Mouse (Mus musculus): ENCODE measurements at regions not wholly inside any gene's neighbourhood (a gene's known extent, or its start where the extent isn't known, plus 50 kb on each side); places are given as distances from the start of the nearest gene placed in this dataset.

DNA sequence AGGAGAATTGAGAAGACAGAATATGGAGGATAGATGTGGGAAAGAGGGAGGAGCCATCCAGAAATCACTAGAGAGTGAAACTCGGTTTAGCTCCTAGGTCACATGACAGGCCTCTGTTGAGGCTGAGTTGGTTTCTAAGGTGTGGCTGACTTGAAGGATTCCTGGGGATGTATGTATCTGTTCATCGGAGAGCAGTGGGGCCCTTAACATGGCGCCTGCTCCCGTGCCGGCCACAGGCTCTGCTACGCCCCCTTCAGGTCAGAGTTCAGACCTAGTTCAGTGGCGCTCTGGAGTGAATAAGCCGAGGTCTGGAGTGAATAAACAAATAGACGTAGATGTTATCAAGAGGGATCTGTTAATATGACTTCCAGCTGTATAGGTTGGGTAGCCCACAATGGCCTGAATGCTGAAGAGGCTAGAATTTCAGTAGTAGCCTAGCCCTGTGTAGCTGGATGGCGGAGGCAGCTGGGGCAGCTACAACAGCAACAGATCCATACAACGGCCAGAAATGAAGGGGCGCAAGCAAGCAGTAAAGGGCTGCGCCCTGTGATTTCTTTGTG, 239.4 kb downstream of the Gm10260 start:
- DNase-seq: no peak

DNA sequence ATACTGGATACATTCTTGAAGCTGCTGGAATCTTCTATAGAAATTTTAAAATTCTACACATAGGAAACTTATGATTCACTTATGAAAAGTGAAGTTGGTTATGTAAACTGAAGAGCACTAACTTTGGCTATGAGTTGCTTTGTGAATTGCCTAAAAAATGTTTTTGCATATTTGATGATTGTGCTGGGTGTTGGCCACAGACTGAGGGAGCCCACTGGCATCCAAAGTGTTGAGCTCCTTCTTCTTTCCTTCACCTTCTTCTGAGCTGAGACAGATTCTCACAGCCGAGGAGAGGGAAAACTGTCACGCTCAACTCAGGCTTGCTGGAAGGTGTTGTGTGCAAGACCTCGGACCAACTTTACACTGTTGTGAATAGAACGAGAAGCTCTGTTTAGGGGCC, 243.7 kb downstream of the Gm10260 start:
- no peak for DNase-seq

DNA sequence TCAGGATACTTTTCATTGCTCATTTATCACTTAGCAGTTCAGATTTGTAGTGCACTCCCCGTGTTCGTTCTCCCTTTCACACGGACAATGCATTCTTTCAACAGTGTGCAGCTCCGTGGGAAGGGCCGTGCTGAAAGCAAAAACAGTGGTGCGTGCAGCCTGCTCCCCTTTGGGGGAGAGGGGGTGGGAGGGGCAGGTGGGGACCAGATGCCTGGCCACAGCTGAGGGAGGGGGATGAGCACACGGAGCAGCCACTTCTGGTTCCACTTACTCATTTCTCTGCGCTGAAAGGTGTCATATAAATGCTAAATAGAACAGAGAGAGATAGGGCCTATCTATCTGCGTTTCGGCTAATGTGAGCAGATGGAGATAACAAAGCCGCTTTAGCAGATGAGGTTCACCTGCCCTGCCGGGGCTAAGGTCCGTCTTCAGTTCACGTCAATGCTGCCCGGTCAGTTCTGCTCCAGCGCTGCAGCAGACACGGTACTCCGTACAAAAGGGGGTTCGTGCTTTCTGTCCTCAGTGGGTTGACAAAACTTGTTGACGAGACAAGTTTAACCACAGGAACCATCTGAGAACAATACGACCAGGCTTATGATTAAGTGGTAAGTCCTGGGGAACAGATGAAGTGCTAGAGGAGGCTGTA, 245.9 kb downstream of the Gm10260 start:
- DNase-seq: no peak

DNA sequence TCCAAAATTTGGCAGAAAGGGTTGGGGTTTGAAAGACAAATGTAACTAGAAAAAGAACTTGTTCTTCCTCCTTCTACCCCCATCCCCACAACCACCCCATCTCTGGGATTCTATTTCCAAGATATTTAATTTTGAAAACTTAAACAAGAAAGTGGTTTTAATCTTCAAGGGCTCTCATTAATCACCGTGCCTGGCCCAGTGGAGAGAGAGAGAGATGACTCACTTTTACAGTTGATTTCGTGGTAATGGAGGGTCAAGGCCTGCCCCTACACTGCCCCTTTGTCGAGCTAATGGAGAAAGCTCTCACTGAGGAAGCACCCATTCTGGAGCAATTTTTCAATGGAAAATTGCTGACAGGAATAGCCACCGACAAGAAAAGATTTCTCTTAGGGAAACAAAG, 247.9 kb downstream of the Gm10260 start:
- DNase-seq: peak; percentile 82

DNA sequence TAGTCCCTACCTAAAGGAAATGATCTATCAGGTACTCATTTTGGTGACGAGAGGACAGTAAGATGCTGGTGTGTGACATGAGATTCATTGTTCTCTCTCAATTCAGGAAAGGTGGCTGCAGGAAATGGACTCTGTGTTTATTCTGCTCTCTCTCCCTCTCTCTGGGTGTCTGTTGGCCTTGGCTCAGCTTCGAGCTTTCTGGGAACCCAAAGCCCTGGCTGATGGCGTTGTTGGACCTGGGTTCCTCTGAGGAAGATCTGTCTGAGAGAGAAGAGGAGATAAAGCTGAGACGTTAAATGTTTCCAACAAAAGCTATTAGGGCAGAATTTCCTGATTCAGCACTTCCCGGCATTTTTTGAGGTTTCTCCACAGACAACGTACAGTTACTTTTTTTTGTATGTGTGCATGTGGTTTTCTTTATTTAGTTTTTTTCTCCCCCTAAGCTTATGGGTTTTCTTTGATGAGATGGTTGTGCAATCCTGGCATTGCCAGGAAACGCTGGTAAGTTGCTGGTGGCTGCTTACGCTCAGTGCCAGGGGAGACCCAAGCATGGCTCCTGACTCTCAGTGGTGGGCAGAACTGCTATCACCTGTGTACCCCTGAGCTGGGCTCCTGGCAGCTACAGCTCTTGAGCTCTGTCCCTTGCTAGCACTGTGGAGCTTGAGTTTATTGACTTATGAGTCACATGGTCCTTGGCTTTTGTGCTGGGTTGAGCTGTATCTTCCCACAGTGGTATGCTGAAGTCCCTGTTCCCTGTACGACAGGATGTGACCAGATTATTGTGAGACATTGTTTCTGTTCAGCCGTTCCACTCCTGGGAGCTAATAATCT, 249.8 kb downstream of the Gm10260 start:
- DNase-seq: peak; percentile 62

DNA sequence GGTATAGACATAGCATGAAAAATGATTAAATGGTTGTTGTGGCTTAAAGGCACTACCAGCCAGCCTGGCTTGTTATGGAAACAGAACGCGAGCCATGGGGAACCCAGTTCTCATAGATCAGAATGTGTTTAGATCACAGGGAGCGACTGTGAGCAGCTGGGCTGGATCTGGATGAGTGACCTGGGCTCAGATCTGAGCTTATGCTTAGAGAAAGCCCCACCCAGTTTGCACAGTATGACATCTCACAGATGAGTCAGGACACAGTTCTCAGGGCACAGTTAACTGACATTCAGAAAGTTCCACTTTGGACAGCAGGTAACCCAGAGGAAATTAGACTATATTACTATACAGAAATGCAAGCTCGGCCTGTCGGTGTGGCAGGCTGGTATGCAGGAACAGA, 255.5 kb downstream of the Gm10260 start:
- DNase-seq: no peak

DNA sequence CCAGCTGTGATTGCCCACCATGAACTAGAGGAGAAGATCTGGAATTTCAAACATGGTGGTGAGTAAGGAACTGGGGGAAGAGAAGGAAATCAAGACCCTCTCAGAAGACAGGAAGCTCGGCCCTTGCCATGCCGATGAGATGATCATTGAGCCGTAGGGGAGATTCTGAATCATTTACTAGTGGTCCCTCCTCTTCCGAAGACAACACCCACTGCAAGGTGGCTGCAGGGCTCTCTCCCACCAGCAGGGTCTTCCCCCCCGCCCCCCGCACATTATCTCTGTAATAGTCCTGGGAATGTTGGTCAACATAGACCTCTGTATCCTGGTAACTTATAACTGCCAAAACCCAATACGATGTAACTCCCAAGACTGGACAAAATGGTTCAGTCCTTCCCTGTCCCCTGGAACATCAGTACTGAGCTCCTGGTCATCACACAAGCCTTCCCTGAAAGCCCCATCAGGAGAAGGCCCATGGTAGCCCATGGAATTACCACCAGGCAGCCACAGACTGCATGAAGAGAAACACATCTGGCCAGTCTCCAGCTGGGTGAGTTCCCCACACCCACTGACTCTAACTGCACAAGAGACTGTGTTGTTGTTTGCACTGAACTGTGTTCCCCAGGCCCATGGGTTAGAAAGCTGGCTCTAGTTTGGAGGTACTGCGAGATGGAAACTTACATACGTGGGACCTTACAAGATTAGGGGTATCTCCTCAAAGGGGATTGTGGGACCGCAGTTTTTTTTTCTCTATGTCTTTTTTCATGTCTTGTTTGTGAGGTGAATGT, 256.3 kb downstream of the Gm10260 start:
- DNase-seq: no peak

DNA sequence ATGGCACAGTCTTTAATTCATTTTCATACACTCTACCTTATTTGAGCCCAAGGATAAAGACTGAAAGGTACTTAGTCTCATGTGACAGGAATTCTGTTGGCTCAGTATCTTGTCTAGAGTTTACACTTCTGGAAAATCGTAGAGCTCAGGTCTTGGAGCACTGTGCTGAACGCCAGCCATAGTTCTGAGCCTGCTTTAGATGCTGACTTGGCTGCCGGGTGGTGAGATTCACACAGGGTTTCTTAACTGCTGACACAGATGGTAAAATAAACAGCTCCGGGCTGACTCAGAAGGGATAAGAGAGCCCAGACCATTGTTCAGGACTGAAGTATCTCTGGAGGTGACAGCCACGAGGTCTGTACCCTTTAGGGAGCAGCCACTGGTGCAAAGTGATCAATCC, 257.0 kb downstream of the Gm10260 start:
- DNase-seq: no peak

DNA sequence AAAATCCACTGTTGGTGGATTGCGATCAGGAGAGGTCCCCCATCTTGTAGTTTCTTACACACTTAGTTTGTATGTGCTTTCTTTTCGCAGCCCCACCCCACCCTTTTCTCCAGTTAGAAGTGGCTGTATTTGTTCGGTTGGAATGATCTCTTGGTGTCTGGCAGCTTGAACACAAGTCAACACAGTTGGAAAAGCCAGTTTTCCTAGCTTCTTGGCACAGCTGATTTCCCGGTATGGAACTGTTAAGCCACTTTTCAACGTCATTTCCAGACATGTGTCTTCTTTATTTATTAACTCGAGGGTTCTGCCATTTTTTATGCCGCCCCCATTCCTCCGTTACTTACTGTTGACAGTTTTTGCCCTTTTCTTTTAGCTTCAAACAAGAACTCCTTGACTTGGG, 259.2 kb downstream of the Enc1 start:
- DNase-seq: no peak

DNA sequence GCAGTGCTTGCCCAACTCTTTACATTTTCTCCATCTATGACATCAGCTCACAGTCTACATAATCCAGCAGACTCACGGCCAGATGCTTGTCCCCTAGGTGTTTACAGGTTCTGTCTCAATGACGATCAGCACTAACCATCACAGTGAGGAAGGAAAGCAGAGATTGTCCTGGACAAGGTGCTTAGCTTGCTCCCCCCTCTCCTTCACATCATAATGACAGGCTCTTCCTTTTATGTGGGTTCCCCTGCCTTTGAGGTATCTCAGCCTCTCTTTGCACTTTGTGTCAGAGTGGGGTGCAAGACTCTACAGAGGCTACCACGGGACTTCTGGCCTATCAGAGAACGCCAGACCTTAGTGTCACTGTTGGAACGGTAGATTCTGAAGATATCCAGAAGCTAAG, 258.1 kb downstream of the Enc1 start:
- no peak for DNase-seq

DNA sequence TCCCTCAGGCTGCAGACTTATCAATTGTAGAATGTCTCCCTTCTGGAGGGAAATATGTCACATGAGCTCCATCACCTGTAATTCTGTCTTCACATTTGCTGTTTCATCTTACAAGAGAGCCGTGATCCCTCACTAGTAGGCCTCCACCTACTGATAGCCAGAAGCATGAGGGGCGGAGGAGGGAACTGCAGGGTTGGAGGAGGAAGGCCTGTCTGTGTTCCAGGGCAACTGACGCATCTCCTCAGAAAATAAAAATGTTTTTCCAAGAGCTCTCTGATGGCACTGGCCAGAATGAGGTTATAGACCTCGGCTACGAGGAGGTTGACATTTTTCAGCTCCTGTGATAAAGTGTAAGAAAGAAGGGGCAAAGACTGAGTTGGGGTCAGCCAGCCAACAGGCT, 257.0 kb downstream of the Enc1 start:
- DNase-seq: no peak

DNA sequence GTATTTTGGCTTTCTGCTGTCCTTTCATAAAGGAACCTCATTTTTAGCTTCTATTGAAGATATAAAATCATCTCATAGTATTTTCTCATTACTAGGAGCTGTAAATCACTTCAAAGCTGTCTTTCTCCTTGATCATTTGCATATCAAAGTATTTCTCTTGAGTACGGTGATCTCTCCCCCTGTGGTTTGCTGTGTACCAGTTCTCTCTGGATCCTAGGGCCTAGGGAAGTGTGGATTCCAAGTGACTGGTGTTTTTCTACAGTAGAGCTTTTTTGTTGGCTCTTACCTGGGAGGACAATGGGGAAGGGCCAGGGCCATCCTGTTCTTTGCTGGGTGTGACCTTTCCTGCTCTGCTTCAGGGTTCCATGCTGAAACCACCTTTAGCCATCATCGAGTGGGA, 253.9 kb downstream of the Enc1 start:
- DNase-seq: no peak

DNA sequence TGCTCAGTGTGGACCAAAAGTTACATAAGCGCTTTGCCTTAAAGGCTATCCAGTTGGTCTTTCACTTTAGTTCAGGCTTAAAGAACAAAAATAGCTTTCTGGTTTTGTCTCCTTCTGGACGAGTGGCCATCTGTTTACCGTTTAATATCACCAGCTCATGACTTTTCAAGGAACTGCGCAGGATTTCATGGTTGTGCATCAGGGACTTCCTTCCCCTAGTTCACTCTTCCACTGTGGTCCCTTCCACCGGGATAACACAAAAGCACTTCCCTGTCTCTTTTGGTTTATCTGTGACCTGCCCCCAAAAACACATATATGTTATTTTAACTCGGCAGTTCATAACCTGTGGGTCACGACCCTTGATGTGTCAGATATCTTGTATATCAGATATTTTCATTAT, 252.9 kb downstream of the Enc1 start:
- no peak for DNase-seq

DNA sequence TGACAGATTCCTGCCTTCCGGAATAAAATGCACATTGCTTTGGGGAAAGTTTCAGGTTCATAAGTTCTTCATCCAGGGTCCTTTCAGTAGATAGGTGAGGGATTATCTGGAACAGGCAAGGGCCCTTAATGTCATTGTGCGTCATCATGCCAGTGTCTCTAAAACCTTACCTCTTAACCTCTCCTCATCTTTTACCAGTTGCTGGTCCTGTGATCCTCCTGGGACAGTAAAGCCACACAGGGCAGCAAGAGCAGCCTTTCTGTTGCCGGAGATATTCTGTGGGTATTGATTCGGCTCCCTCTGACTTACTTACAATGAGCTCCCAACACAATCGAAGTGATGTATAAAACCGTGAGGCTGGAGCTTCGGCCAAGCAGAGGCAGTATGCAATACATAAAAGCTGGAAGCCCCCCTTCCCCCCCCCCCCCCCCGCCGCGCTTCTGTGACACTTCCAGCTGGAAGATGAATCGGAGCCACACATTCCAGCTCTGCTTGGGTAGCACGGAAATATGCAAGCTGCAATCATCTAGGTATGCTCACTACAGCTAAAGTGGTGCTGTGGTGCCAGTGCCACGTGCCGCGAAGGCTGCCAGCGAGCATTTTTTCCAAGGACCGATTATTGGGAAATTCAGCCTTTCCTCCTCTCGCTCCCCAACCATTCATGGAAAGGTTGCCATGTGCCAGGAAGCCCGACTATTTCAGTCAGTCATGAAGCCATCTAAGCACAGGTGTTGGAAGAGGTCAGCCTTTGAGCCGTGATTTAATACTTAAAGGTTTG, 252.2 kb downstream of the Enc1 start:
- DNase-seq: peak; percentile 27

DNA sequence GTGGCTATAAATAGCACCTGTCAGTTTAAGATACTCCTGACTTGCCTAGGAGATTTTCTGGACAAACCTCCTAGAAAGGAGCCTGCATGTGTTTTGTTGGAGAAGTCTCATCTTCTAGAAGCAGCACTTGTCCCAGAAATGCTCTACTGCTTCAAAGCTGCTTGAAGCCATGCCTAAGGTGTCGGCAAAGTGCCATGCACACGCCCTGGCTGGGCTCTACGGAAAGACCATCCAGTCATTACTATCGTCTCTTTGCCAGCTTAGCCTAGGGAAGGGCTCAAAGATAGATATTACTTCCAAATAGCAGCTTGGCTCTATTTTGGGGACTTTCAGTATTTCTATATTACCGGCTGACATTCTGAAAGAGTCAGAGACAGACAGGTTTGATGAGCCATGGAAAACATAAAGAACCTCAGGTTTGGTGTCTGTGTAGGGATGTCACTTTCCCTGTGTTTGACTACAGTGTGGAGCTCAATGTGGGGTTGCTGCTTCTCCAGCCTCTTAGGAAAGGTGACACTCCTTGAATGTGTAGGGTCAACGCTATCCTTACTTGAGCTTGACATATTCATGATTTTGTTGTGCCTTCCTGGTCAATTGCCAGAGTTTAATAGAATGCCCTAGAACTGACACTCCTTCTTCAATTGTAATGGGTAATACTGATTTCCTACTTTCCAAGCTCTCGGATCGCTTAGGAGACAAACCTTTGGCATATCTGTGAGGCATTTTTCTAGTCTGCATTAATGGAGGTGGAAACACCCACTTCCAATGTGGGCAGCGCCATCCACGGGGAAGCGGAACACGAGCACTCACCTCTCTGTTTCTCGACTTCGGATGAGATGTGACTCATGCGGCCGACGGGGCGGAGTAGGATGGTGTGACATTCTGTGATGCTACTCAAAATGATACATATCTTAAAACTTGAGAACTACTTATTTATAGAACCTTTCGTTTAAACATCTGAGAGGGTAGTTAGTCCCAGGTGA, 251.3 kb downstream of the Enc1 start:
- DNase-seq: no peak

DNA sequence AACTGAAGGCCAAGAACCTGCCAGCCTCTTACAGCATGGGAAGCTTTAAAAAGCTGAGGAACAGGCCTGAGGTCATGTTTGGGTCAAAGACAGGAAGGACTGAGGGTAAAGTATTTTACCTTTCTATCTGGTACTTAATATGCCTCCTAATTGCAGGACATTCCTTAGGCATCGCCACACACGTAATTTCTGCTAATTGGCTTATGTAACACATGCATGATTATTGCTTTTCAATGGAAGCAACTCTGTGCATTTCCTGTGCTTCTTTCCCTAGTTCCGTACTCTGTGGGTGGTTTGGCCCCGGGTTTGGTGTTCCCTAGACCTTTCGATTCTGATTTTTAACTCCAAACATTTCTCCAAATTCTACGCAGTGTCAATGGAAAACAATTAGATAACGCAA, 249.2 kb downstream of the Enc1 start:
- DNase-seq: no peak

DNA sequence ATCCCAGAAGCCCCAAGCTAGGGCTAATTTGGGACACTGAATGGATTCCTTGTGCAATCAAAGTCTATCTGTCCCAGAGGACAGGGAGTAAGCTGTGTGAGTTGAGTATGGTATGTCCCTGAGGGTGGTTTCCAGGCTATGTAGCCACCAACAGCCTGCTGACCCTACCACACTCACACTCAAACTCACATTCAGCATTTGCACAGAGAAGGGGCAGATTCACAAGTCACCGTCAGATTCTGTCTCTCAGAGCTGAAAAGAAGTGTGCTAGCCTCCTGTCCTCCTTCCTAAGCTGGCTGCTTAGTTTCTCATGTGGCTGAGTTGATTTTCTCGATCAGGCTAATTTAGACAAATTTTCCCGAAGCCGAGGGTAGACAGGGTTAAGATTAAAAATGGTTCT, 248.8 kb downstream of the Enc1 start:
- DNase-seq: no peak

DNA sequence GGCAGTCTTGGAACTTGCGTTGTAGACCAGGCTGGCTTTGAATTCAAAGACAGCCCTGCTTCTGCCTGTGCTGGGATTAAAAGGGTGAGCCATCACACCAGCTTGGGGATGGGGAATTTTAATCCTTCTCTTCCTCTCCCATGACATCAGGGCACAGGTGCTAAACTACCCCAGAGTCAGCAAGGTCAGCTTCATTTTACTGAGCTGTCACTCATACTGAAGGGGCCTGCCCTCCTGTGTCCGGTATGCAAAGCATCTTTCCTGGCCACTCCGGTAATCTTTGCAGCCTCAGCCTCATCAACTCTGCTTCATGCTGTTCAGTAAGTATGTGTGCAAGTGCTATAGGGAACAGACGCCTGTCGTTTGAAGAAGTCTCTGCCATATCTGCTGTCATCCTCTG, 248.1 kb downstream of the Enc1 start:
- no peak for DNase-seq

DNA sequence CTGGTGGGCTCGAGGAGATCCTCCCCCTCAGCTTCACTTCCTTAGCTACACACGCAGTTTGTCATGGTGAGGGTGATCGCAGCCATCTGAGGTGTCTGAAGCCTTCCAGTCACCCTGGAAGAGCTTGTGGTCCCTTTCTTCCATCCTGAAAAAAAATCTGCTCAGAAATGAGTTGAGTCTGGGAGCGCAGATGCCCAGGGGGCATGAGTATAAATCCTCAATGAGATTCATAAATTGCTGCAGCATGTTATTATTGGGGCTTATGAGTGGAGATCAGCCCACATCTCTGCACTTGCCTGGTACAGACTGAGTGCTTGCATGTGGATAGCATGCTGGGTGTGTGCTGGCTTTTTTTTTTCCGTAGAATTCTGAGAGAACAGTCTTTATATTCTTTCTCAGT, 247.6 kb downstream of the Enc1 start:
- DNase-seq: no peak

DNA sequence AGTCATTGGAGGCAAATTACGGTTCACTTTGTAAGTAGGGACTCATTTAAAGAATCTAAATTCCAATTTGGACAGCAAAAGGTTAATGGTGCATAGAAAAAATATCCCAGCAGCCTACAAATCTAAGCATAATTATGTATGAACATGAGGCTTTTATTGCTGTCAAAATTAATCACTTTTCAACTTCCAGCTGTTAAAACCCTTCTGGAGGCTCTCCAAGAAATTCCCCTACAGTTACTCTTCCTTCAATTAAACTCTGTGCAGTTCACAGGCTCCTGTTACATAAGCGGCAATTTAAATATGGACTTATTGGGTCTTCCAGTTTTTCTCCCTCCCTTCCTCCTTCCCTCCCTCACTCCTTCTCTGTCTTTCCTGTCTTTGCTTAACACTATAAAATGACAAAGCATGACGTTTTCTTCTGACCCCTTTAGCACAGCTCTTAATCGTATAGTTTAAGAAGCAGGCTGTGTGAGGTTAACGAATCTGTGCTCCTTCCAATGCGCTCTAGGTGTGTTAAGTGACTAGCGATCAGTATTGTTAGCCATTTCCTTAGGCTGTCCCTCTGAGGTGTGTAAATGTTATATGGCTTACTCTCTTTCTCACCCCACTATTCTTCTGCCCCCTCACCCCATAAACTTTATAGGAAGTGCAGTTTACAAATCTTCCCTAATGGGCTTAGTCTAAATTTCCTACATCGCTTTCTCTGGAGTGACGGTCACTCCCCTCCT, 247.0 kb downstream of the Enc1 start:
- no peak for DNase-seq

Data from adrenal gland, adult 2 months (tissue).